Mouse (Mus musculus): ENCODE results near the gene Shisa5.

DNA sequence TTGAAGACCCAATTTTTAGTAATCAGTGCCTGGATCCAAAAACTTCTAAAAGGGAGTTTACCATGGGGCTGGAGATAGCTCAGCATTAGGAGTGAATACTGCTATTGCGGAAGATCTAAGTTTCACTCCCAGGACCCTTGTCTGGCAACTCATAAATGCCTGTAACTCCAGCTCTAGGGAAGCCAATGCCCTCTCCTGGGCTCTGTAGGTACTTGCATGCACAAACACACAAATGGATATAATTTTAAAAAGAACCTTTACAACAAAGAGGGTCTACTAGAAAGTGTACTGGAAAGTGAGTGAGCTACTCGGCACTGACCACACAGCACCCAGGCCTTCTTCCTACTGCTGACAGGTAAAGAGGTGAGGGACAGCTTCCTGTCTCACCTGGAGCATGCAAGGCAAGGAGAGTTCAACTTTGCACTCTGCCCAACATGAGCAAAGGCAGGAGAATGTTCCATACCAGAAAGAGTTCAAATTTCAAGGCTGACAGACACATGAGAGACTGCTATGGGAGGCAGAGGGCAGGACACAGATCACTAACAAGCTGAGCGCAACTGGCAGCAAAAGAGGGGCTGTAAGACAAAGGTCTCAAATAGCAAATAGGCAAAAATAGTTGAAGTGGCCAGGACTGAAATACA lies 29.9 kb downstream of the Shisa5 start:
- TF ChIP-seq POLR2A (IDR thresholded peaks at IDR 0.05; ENCODE audit: control insufficient read depth, low read depth, low read length) (no peak), CTCF (IDR thresholded peaks at IDR 0.05; ENCODE audit: control insufficient read depth, insufficient read depth, insufficient replicate concordance, low read depth, low read length) (no peak)

All from testis, adult 2 months (tissue).